Mouse (Mus musculus) forebrain, embryonic 16.5 days (tissue): ENCODE results near the gene Tmie. TPM values are rescaled to one million over a fixed set of nuclear protein-coding genes. Genes with fewer than 3 reads are reported as not detected.

Experiments used
- ATAC-seq: fragments of 200-750 bp; cut with Nextera tagmentation; 2 replicates; pipeline ENCODE4 v1.8.0; 2017; ENCODE audit warnings: mild to moderate bottlenecking, moderate library complexity
- H3K27ac ChIP-seq: fragments of 300-500 bp; sonication (generic); 2 replicates; pipeline ENCODE4 v1.5.1; 2014; ENCODE audit warnings: low read length, control low read depth
- H3K27me3 ChIP-seq: fragments of 300-500 bp; sonication (generic); replicated peaks from 2 replicates; pipeline ENCODE4 v1.6.1; 2014; ENCODE audit warnings: low read length; ENCODE audit not compliant: control insufficient read depth, insufficient read depth
- H3K36me3 ChIP-seq: fragments of 300-500 bp; sonication (generic); 2 replicates; pipeline ENCODE4 v1.6.1; 2014; ENCODE audit not compliant: control insufficient read depth, insufficient read depth
- H3K4me1 ChIP-seq: fragments of 300-500 bp; sonication (generic); replicated peaks from 2 replicates; pipeline ENCODE4 v1.6.1; 2014; ENCODE audit warnings: low read length; ENCODE audit not compliant: control insufficient read depth, insufficient read depth
- H3K4me2 ChIP-seq: fragments of 300-500 bp; sonication (generic); 2 replicates; pipeline ENCODE4 v1.6.1; 2014; ENCODE audit warnings: mild to moderate bottlenecking, low read length, control low read depth
- H3K4me3 ChIP-seq: fragments of 300-500 bp; sonication (generic); replicated peaks from 2 replicates; pipeline ENCODE4 v1.5.1; 2014; ENCODE audit warnings: mild to moderate bottlenecking, low read length, control low read depth
- H3K9ac ChIP-seq: fragments of 300-500 bp; sonication (generic); replicated peaks from 2 replicates; pipeline ENCODE4 v1.6.1; 2014; ENCODE audit warnings: low read depth, low read length, control low read depth
- H3K9me3 ChIP-seq: fragments of 300-500 bp; sonication (generic); 2 replicates; pipeline ENCODE4 v1.6.1; 2016; ENCODE audit warnings: low read length; ENCODE audit not compliant: control insufficient read depth
- WGBS: fragments of 180-500 bp; shearing (Covaris S2); extraction: QIAGEN DNeasy Blood & Tissue Kit; methylation state at CpG from one replicate; pipeline ENCODE4 v1.1.7; 2014; 5-methylcytosine and 5-hydroxymethylcytosine counted together
- polyA plus RNA-seq: library from polyadenylated mRNA; unstranded; fragments of >200 nt; fragmentation: Nextera tagmentation; extraction: Ambion mirVana; gene quantifications from 2 replicates; pipeline ENCODE4 v1.2.1, GENCODE M21; 2015

The Tmie gene
- 0.86 and 1.8 TPM in 2 replicates for polyA plus RNA-seq

GRCm38 (mm10) chr9:110879998-110880561 lies at the start of gene Tmie:
Gene Tmie (minus strand): TSS chr9:110880113.
- Histone ChIP-seq H3K36me3 (no peaks in the 10 kb centered on the region), H3K27me3 (peaks cover 26% of the 10 kb centered on the region), H3K27ac (no peak within 1 kb of the TSS), H3K9me3 (no peaks in the 10 kb centered on the region), H3K9ac (peak within 1 kb of the TSS; percentile 45), H3K4me1 (peaks cover 16% of the 10 kb centered on the region), H3K4me2 (peak within 1 kb of the TSS; percentile 87), H3K4me3 (peak within 1 kb of the TSS; percentile 55)
- WGBS: under 1% methylated on average over 49 of the region's 57 CpGs
- peak; percentile 45 for ATAC-seq

- H3K4me1 ChIP-seq: no peaks in the 10 kb centered on the region
- ATAC-seq: no peak
- H3K4me3 ChIP-seq: no peak overlapping the region
- H3K36me3 ChIP-seq: no peaks in the 10 kb centered on the region
- H3K9me3 ChIP-seq: no peaks in the 10 kb centered on the region
- H3K4me2 ChIP-seq: no peak overlapping the region
- no peak overlapping the region for H3K9ac ChIP-seq
- H3K27me3 ChIP-seq: no peaks in the 10 kb centered on the region
- WGBS: 17% methylated on average over 7 of the region's 7 CpGs
- H3K27ac ChIP-seq: no peak overlapping the region
Observed at GRCm38 (mm10) chr9:110922759-110923158, 42.8 kb upstream of the Tmie start.

GRCm38 (mm10) chr9:110920665-110921419 lies 40.9 kb upstream of the Tmie start:
- Histone ChIP-seq H3K4me3 (no peak overlapping the region), H3K9ac (no peak overlapping the region), H3K36me3 (no peaks in the 10 kb centered on the region), H3K27ac (no peak overlapping the region), H3K4me1 (no peaks in the 10 kb centered on the region), H3K9me3 (no peaks in the 10 kb centered on the region), H3K27me3 (no peaks in the 10 kb centered on the region), H3K4me2 (no peak overlapping the region)
- ATAC-seq: no peak
- 74% methylated on average over 15 of the region's 15 CpGs for WGBS

GRCm38 (mm10) chr9:110916786-110917185 lies 36.9 kb upstream of the Tmie start, which contains the start of gene Fam240a:
Gene Fam240a (minus strand): TSS chr9:110916861.
- H3K27me3 ChIP-seq: no peaks in the 10 kb centered on the region
- ATAC-seq: no peak

GRCm38 (mm10) chr9:110915466-110915865 lies 35.6 kb upstream of the Tmie start:
- ATAC-seq: no peak
- H3K27ac ChIP-seq: no peak overlapping the region
- no peak overlapping the region for H3K9ac ChIP-seq
- H3K4me2 ChIP-seq: no peak overlapping the region
- no peaks in the 10 kb centered on the region for H3K4me1 ChIP-seq
- H3K4me3 ChIP-seq: no peak overlapping the region
- 82% methylated on average over 8 of the region's 8 CpGs for WGBS
- no peaks in the 10 kb centered on the region for H3K27me3 ChIP-seq
- H3K36me3 ChIP-seq: no peaks in the 10 kb centered on the region
- H3K9me3 ChIP-seq: no peaks in the 10 kb centered on the region

More at GRCm38 (mm10) chr9:110916786-110917185, 36.9 kb upstream of the Tmie start, which contains the start of gene Fam240a:
- H3K9me3 ChIP-seq: no peaks in the 10 kb centered on the region
- no peak within 1 kb of the TSS for H3K27ac ChIP-seq
- no peak within 1 kb of the TSS for H3K4me2 ChIP-seq
- H3K36me3 ChIP-seq: no peaks in the 10 kb centered on the region
- H3K9ac ChIP-seq: no peak within 1 kb of the TSS
- H3K4me3 ChIP-seq: no peak within 1 kb of the TSS
- H3K4me1 ChIP-seq: no peaks in the 10 kb centered on the region
- WGBS: 94% methylated on average over 7 of the region's 7 CpGs

GRCm38 (mm10) chr9:110914631-110915236 lies 34.8 kb upstream of the Tmie start:
- H3K4me2 ChIP-seq: no peak overlapping the region
- ATAC-seq: no peak
- no peak overlapping the region for H3K27ac ChIP-seq
- no peaks in the 10 kb centered on the region for H3K4me1 ChIP-seq
- no peak overlapping the region for H3K4me3 ChIP-seq
- 63% methylated on average over 21 of the region's 21 CpGs for WGBS
- no peaks in the 10 kb centered on the region for H3K27me3 ChIP-seq
- H3K9me3 ChIP-seq: no peaks in the 10 kb centered on the region
- no peaks in the 10 kb centered on the region for H3K36me3 ChIP-seq
- H3K9ac ChIP-seq: no peak overlapping the region

- 78% methylated on average over 6 of the region's 6 CpGs for WGBS
- H3K27me3 ChIP-seq: no peaks in the 10 kb centered on the region
- H3K9me3 ChIP-seq: no peaks in the 10 kb centered on the region
- H3K4me2 ChIP-seq: no peak overlapping the region
- no peak overlapping the region for H3K4me3 ChIP-seq
- H3K4me1 ChIP-seq: no peaks in the 10 kb centered on the region
- no peaks in the 10 kb centered on the region for H3K36me3 ChIP-seq
- H3K27ac ChIP-seq: no peak overlapping the region
- no peak for ATAC-seq
- no peak overlapping the region for H3K9ac ChIP-seq
Observed at GRCm38 (mm10) chr9:110909371-110909967, 29.6 kb upstream of the Tmie start.

- no peaks in the 10 kb centered on the region for H3K4me1 ChIP-seq
- no peaks in the 10 kb centered on the region for H3K36me3 ChIP-seq
- no peak overlapping the region for H3K4me3 ChIP-seq
- no peak overlapping the region for H3K4me2 ChIP-seq
- H3K27ac ChIP-seq: no peak overlapping the region
- 95% methylated on average over 3 of the region's 3 CpGs for WGBS
- ATAC-seq: no peak
- no peak overlapping the region for H3K9ac ChIP-seq
- no peaks in the 10 kb centered on the region for H3K9me3 ChIP-seq
- no peaks in the 10 kb centered on the region for H3K27me3 ChIP-seq
Observed at GRCm38 (mm10) chr9:110908631-110909016, 28.7 kb upstream of the Tmie start.
